Comparison of ENCODE assay signal across 27 mouse cellular contexts in the genomic region with DNA sequence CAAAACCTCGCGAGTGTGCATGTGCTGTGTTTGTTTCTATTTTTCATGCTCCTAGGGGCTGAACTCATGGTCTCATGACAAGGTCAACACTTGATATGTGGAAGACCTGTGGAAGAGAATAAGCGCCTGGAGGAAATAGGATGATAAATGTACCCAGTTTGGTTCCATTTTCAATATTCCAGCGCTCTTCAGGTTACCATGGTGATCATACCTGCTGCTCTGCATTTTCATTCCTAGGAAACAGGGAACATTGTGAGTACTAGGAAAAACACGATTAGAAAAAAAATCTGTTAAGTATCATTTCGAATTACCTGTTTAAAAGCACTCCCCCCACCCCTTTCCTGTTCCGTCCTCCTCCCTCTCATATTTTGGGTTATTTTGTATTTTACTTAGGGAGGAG.
DNase-seq lines count a peak whose midpoint lies in the region; ATAC-seq and TF ChIP-seq lines count a peak whose summit lies in the region.
"Had no signal": no experiment of that assay in that cellular context is flagged by ENCODE, and none has a peak within 500 bp of the region (broad histone marks: within the 10 kb centered on the region; RNA-seq: fewer than 3 reads in every experiment).

No protein-coding gene starts in this region.

- H3K9ac ChIP-seq in forebrain, postnatal 0 days: no peak overlapping the region
- no peak overlapping the region for H3K9ac ChIP-seq in forebrain, embryonic 12.5 days
- no peak overlapping the region for H3K9ac ChIP-seq in neural tube, embryonic 15.5 days (replicated peaks)
- H3K9ac ChIP-seq in intestine, postnatal 0 days (ENCODE audit: low read depth, low read length): no peak overlapping the region
- H3K9ac ChIP-seq: forebrain, embryonic 13.5 days; kidney, embryonic 15.5 days; limb, embryonic 13.5 days; lung, embryonic 15.5 days; midbrain, embryonic 12.5 days; neural tube, embryonic 13.5 days; stomach, embryonic 15.5 days had no signal

- no peaks in the 10 kb centered on the region for H3K36me3 ChIP-seq in forebrain, postnatal 0 days (ENCODE audit: insufficient read depth)
- no peaks in the 10 kb centered on the region for H3K36me3 ChIP-seq in forebrain, embryonic 12.5 days (replicated peaks)
- no peaks in the 10 kb centered on the region for H3K36me3 ChIP-seq in neural tube, embryonic 15.5 days
- H3K36me3 ChIP-seq in intestine, postnatal 0 days (ENCODE audit: control insufficient read depth, insufficient read depth): no peaks in the 10 kb centered on the region
- H3K36me3 ChIP-seq: kidney, embryonic 15.5 days; limb, embryonic 13.5 days; lung, embryonic 15.5 days; midbrain, embryonic 12.5 days; neural tube, embryonic 13.5 days; stomach, embryonic 15.5 days had no signal

- no peaks in the 10 kb centered on the region for H3K9me3 ChIP-seq in forebrain, postnatal 0 days (ENCODE audit: low read length)
- H3K9me3 ChIP-seq in forebrain, embryonic 12.5 days: 0 out of 2 replicates have a peak, but pooled peaks cover 4% of the 10 kb centered on the region
- no peaks in the 10 kb centered on the region for H3K9me3 ChIP-seq in neural tube, embryonic 15.5 days (replicated peaks)
- H3K9me3 ChIP-seq in intestine, postnatal 0 days (ENCODE audit: control insufficient read depth): no peaks in the 10 kb centered on the region
- H3K9me3 ChIP-seq: forebrain, embryonic 13.5 days; kidney, embryonic 15.5 days; limb, embryonic 13.5 days; lung, embryonic 15.5 days; midbrain, embryonic 12.5 days; neural tube, embryonic 13.5 days; stomach, embryonic 15.5 days had no signal

- DNase-seq in forebrain, postnatal 0 days: peak; percentile 20
- peak in 1 of 2 experiments; percentile 34 for DNase-seq in layer of hippocampus, adult 2 months (ENCODE audit: low spot score in 2 of 2)
- DNase-seq in layer of hippocampus, adult 9-10 months (ENCODE audit: low spot score): no peak
- no peak for DNase-seq in neural tube, embryonic 10.5 days (ENCODE audit: extremely low spot score, low spot score)
- DNase-seq in kidney, postnatal 4 days: no peak
- DNase-seq: adrenal gland, postnatal 10 days; cerebellum, adult 18-20 months; gastrocnemius, postnatal 14 days; kidney, adult 18-20 months; kidney, postnatal 25 days; retina, postnatal 1 day; thymus, postnatal 14 days had no signal

- no peak overlapping the region for H3K4me3 ChIP-seq in forebrain, postnatal 0 days (ENCODE audit: low read depth, low read length)
- no peak overlapping the region for H3K4me3 ChIP-seq in forebrain, embryonic 12.5 days (replicated peaks)
- peak overlapping the region; percentile 46 for H3K4me3 ChIP-seq in layer of hippocampus, adult 2 months
- no peak overlapping the region for H3K4me3 ChIP-seq in neural tube, embryonic 15.5 days (replicated peaks)
- H3K4me3 ChIP-seq in intestine, postnatal 0 days (ENCODE audit: low read depth, low read length): no peak overlapping the region
- H3K4me3 ChIP-seq: erythroblast, embryonic 14.5 days; forebrain, embryonic 13.5 days; kidney, embryonic 15.5 days; limb, embryonic 13.5 days; lung, embryonic 15.5 days; midbrain, embryonic 12.5 days; myocyte; neural tube, embryonic 13.5 days; stomach, embryonic 15.5 days had no signal

- peak overlapping the region; percentile 29; the same call in 1 of the 2 replicates for H3K27ac ChIP-seq in forebrain, postnatal 0 days (ENCODE audit: low read depth, low read length)
- H3K27ac ChIP-seq in forebrain, embryonic 12.5 days: no peak overlapping the region
- H3K27ac ChIP-seq in layer of hippocampus, adult 2 months: peak overlapping the region; percentile 96
- no peak overlapping the region for H3K27ac ChIP-seq in neural tube, embryonic 15.5 days (replicated peaks)
- H3K27ac ChIP-seq in intestine, postnatal 0 days (ENCODE audit: low read depth, low read length): no peak overlapping the region
- H3K27ac ChIP-seq: forebrain, embryonic 13.5 days; kidney, embryonic 15.5 days; limb, embryonic 13.5 days; lung, embryonic 15.5 days; midbrain, embryonic 12.5 days; neural tube, embryonic 13.5 days; stomach, embryonic 15.5 days had no signal

- WGBS in forebrain, postnatal 0 days: 74% methylated on average over 7 of the region's 7 CpGs
- 90% methylated on average over 7 of the region's 7 CpGs for WGBS in forebrain, embryonic 12.5 days
- 84% methylated on average over 7 of the region's 7 CpGs for WGBS in neural tube, embryonic 15.5 days
- WGBS in intestine, postnatal 0 days: 89% methylated on average over 7 of the region's 7 CpGs

- ATAC-seq in forebrain, postnatal 0 days: peak; percentile 71; the same call in 1 of the 2 replicates
- ATAC-seq in forebrain, embryonic 12.5 days (ENCODE audit: low FRiP score): no peak
- 0 out of 2 replicates have a peak, but pooled peaks have one; percentile 31 for ATAC-seq in neural tube, embryonic 15.5 days (ENCODE audit: low FRiP score)
- ATAC-seq in intestine, postnatal 0 days: no peak
- ATAC-seq: forebrain, embryonic 13.5 days; inflammation-experienced regulatory T-cells, adult 6 months; Patski had no signal

- no peak overlapping the region for H3K4me2 ChIP-seq in forebrain, postnatal 0 days (ENCODE audit: low read depth)
- H3K4me2 ChIP-seq in forebrain, embryonic 12.5 days: no peak overlapping the region
- no peak overlapping the region for H3K4me2 ChIP-seq in neural tube, embryonic 15.5 days
- no peak overlapping the region for H3K4me2 ChIP-seq in intestine, postnatal 0 days (replicated peaks; ENCODE audit: low read depth)
- H3K4me2 ChIP-seq: forebrain, embryonic 13.5 days; kidney, embryonic 15.5 days; limb, embryonic 13.5 days; liver, embryonic 11.5 days; lung, embryonic 15.5 days; midbrain, embryonic 12.5 days; neural tube, embryonic 13.5 days; stomach, embryonic 15.5 days had no signal

- no peaks in the 10 kb centered on the region for H3K27me3 ChIP-seq in forebrain, postnatal 0 days (ENCODE audit: insufficient read depth, low read length)
- no peaks in the 10 kb centered on the region for H3K27me3 ChIP-seq in forebrain, embryonic 12.5 days
- H3K27me3 ChIP-seq in neural tube, embryonic 15.5 days (replicated peaks): no peaks in the 10 kb centered on the region
- no peaks in the 10 kb centered on the region for H3K27me3 ChIP-seq in intestine, postnatal 0 days (replicated peaks; ENCODE audit: control insufficient read depth, insufficient read depth, low read length)
- H3K27me3 ChIP-seq: forebrain, embryonic 13.5 days; kidney, embryonic 15.5 days; limb, embryonic 13.5 days; lung, embryonic 15.5 days; midbrain, embryonic 12.5 days; neural tube, embryonic 13.5 days; Patski; stomach, embryonic 15.5 days had no signal

- no peak for TF ChIP-seq CTCF in forebrain, postnatal 0 days (IDR thresholded peaks at IDR 0.05; ENCODE audit: low read depth)
- TF ChIP-seq CTCF in layer of hippocampus, adult 2 months (conservative IDR thresholded peaks at IDR 0.05): no peak
- no peak for TF ChIP-seq CTCF in intestine, postnatal 0 days (IDR thresholded peaks at IDR 0.05; ENCODE audit: low read depth)

- H3K4me1 ChIP-seq in forebrain, postnatal 0 days (ENCODE audit: insufficient read depth): no peaks in the 10 kb centered on the region
- H3K4me1 ChIP-seq in forebrain, embryonic 12.5 days: no peaks in the 10 kb centered on the region
- H3K4me1 ChIP-seq in neural tube, embryonic 15.5 days: no peaks in the 10 kb centered on the region
- H3K4me1 ChIP-seq in intestine, postnatal 0 days (replicated peaks; ENCODE audit: control insufficient read depth, insufficient read depth, low read length): no peaks in the 10 kb centered on the region
- H3K4me1 ChIP-seq: forebrain, embryonic 13.5 days; kidney, embryonic 15.5 days; limb, embryonic 13.5 days; lung, embryonic 15.5 days; midbrain, embryonic 12.5 days; neural tube, embryonic 13.5 days; stomach, embryonic 15.5 days had no signal

Comparison
In these comparisons a context has a peak if more than half of its experiments do, and no peak if none do; other contexts are left out.
1. ATAC-seq: peak in forebrain, postnatal 0 days (single experiment) and neural tube, embryonic 15.5 days (single experiment); none in forebrain, embryonic 12.5 days (single experiment) and intestine, postnatal 0 days (single experiment).
2. H3K27ac ChIP-seq: peak in forebrain, postnatal 0 days (single experiment) and layer of hippocampus, adult 2 months (single experiment); none in forebrain, embryonic 12.5 days (single experiment), neural tube, embryonic 15.5 days (single experiment) and intestine, postnatal 0 days (single experiment).